Mouse (Mus musculus) ovary, adult 18-20 months (tissue): ENCODE results near the gene Nup133.

ENCODE experiments used
- DNase-seq: peaks from one replicate; pipeline ENCODE4 v3.0.0; 2022; ENCODE audit warnings: low spot score, mixed read lengths

The Nup133 gene

DNA sequence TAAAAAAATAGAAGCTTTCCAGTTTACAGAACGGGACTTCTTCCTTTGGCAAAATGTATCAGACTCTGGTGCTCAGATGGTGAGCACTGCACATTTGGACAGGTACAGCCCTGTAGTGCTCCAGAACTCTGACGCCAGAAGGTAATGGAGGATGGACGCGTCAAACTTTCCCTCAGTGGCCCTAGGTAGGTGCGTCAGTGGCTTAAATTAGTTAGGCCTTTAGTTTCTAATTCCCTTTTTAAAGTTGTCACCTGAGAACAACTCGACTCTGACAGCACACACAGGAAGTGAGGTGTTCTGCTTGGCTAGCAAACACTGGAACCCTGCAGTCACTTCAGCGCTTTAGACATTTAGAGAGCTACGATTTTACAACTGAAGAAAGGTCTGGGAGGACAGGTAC, 4.6 kb upstream of the Nup133 start:
- no peak for DNase-seq

DNA sequence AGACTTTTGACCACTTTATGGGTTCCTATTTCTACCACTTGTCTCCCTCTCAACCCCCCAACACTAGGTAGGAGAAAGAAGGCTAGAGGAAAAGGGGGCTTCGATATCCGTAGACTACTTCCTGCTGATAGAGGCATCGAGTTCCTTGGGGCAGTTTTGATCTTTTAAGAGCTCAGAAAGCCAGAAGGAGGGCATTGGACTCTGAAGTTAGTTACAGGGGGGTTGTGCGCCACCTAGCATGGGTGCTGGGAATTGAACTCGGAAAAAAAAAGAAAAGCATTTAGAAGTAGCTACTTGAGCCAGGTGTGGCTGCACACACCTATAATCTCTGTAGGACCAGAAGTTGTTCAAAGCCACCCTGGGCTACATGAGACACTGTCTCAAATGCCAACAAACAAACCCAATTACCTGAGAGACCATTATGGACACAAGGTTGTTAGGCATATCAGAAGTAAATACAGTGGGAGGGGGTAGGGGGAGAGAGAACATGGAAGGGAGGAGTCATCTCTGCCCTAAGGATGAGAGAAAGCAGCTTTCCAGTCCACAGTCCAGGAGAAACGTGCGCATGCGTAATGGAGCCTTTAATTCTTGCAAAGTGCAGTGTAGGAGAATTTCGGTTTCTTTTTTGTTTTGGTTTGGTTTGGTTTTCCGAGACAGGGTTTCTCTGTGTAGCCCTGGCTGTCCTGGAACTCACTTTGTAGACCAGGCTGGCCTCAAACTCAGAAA, 1.2 kb upstream of the Nup133 start:
- DNase-seq: peak; percentile 10

DNA sequence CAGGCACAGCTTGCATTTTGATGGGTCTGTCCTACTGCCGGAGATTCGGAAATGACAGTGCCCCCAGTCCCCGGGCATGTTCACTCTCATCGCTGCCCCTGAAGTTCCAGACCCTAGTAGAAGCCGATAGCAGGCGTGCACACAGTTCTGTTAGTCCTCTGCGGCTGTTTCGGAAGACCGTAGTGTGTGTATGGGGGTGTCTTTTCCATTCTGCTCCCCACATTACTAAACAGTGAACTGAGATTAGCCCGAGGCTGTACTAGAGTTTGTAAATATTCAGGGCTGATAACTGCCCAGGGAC, 571 bp upstream of the Nup133 start:
- DNase-seq: no peak

DNA sequence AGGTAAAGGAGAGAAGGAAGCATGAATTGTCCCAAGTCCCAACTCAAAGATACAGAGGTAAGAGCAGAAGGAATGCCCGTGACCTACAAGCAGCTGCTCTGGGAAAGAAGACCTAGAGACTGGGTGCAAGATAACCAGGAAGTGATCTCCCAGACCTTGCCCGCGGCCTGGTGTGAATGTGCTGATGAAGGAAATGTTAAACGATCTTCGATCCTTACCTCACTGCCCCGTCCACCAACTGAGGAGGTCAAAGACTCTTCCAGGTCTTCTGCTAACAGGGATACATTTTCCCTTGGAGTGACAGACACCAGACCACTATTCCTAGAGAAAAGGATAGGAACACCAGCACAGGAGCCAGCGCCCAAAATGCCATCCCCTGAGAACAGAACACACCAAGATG, 20.0 kb downstream of the Nup133 start:
- DNase-seq: no peak

DNA sequence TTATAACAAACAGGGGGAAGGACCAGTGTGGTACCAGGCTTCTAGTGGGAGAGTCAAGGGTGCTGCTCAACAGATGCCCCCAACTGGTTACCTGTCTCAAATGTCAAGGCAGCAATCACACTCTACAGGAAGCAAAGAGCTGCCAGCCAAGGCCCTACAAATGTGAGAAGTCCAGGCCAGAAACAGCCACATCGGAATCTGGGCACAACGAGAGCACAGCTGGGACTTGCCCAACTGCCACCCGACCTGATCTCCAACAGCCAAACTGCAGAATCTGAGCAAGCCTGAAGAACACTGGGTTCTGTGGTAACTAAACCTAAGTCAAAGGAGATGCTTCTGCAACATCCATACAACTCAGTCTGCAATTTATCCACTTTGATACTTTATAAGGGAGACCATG, 23.4 kb downstream of the Nup133 start:
- DNase-seq: no peak

DNA sequence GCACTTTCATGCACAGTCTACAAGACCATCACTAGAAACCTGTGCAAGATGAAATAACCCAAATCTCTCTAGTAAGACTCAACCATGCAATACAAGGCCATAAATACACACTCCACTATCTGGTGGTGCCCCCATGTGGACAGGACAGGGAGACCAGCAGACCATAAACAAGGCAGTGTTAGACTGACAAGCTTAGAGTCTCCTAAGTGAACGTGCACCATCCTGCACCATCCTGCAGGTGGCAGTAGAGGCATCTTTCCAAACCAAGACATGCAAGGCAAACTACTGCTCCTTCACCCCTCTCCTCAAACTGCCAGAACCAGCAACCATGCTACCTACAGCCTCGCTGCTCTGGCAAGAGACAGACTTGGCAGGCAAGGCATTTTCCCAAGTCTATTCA, 24.3 kb downstream of the Nup133 start:
- DNase-seq: peak; percentile 55

DNA sequence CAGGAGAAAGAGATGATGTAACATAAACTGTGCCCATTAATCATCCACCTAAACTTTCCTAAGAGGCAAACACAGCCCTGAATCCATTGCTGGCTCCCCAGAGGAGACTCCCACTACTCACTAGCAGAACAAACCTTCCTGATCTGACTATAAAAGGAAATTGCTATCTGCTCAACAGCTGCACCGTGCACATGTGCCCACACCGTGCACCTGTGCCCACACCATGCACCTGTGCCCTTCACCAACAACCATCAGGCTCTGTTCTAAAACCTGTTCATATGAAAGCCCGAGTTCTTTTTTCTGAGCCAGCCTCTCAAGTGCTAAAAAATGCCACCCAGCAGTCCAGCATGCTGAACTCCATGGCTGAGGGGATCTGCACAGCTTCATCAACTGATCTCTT, 34.4 kb downstream of the Nup133 start:
- DNase-seq: no peak

DNA sequence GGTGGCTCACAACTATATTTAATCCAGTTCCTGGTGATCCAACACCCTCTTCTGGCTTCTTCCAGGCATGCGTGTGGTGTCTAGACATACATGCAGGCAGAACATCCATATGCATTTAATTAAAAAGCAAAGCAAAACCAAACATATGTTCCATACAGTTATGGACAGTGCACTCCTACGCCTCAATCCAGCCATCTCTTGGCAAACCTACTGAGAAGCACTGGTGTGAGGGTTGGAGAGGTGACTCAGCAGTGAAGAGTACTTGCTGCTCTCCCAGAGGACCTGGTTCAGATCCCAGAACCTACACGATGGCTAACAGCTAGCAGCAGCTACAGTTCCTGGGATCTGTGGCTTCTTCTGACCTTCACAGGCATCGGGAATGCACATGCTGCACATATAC, 36.8 kb downstream of the Nup133 start:
- DNase-seq: no peak

DNA sequence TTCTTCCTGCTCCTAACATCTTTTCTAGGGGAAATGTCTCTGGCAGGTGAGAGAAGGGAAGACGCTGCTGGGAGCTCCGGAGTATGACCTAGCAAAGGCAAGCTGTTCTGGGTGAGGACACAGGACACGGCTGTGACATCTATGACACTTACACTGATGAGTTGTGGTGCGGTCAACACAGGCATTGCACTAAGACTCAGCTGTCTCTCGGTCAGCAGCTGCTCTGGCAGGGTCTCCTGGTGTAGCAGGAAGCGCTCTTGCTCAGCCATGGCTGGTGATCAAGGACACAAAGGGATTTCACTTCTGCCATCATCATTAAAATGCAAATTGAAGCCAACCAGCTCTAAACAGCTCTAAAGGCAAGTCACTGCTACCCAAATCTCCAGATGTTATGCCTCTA, 41.5 kb downstream of the Nup133 start:
- no peak for DNase-seq

DNA sequence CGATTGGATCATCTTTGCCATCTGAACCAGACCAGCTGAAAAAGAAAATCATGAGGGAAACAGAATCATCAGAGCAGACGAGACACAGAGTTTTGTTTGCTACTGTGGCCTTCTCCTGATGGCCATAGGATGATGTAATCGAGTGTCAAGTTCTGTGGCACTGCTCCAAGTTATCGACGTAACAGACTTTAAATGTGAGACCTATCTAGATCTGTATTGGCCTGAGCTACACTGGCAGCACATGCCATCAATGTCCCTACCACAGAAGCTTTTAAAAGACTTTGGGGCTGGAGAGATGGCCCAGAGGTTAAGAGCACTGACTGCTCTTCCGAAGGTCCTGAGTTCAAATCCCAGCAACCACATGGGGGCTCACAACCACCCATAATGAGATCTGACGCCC, 46.4 kb downstream of the Nup133 start:
- DNase-seq: no peak

DNA sequence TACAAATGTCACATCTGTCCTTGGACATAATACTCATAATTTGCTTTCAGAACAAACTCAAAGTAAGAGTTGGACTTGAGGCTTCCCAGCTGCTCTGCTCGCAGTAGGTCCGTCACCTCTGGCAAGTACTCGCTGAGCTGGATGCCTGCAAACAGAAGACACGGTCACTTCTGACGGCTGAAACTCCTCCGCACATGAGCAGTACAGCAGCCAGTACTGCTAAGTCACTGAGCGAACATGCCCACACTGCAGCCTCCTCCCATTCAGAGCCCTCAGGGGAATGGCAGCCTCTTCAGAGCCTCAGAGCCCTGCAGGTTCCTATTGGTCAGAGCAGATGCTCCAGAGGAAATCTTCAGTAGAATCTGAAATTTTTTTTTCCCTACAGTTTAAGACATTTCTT, 49.7 kb downstream of the Nup133 start:
- DNase-seq: no peak

DNA sequence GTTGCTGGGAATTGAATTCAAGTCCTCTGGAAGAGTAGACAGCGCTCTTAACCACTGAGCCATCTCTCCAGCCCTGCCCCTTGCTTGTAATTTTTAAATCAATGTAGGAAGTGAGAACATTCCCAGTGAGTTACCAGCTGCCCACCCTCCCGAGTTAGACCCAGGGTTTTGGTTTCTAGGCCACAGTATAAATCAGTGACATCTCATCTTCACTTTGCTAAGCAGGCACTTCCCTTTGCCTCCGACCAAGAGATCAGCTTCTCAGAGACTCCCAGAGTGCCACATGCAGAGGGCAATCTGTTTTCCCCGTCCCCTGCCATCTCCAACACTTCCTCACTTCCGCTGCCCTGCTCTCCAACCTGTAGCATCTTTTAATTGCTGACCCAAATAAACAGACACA, 50.5 kb downstream of the Nup133 start:
- no peak for DNase-seq

DNA sequence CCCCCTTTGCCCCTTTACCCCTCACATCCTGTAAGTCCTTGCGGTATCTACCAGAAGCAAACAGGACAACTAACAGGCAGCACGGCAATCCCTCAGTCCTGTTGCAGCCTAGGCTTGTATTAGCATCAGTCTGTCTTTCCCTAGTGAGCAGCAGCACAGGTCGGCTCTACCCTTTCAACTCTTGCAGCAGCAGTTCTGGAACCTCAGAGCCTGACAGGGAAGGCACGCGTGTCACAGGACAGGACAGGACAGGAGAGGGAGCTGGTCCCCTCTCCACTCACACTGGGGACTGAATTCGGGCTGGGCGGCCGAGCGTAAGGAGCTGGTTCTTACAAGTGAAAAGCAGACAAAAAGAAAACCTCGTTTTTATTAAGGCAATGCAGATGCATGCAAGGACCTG, 52.3 kb downstream of the Nup133 start:
- DNase-seq: no peak

DNA sequence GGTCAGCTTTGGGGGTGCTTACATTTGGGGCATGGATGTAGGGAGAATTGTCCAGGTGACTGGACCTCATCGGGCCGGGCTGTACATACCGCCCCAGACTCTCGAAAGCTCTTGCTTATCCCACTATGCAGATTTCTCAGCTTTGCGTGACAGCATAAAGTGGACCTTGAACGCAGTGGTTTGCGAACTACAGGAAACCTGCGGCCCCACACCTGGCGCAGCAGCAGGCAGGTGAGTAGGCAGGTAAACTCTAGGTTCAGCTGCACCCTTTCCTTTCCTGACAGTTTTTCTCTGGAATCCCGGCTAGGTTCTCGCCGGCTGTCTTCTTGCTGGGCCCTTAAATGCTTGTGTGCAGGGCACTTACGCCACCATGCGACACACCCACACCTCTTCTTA, 52.7 kb downstream of the Nup133 start:
- DNase-seq: no peak

DNA sequence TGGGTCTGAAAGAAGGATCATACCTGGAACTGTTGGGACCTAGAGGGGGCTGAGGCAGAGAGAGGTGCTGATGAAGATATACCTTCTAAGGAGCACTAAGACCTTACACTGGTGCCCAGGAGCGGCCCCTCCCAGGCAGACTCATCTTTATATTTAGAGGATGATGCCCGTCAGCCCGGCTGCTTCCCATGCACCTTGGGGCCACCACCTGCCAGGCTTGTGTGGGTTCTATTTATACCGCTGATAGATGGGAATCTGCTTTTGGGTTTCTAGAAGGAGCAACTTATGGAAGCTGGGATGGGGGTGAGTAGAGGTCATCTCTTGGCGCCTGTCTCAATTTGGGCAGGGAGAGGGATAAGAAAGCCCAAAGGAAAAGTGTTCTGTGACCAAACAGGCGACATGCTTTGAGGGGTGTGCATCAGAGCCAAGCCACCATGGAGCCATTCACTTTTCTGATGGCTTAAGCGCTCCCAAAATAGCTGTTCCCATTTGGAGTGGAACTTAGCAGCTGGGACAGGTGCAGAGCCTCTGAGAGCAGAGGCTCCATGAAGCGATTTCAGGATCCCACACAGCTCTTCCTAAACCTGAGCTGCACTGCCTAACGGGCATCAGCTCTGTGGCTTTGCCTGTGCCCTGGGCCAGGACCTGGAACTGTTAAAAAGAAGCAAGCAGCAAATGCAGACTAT, 53.2 kb downstream of the Nup133 start:
- DNase-seq: no peak

DNA sequence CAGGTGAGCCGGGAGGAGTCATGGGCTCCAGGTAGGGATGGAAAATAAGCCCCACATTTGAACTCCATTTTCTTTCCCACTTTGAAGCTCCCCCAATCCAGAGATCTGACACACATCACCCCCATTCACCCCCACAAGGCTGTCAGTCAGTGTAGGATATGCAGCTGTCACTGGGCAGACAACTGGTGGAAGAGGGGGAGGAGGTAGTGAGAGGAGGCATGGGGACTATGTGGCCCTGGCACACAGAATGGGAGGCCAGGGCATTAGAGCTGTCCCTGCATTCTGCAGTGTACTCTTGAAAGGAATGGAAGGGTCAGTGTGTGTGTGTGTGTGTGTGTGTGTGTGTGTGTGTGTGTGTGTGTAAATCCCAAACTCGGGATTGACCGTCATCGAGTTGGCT, 53.8 kb downstream of the Nup133 start:
- no peak for DNase-seq

DNA sequence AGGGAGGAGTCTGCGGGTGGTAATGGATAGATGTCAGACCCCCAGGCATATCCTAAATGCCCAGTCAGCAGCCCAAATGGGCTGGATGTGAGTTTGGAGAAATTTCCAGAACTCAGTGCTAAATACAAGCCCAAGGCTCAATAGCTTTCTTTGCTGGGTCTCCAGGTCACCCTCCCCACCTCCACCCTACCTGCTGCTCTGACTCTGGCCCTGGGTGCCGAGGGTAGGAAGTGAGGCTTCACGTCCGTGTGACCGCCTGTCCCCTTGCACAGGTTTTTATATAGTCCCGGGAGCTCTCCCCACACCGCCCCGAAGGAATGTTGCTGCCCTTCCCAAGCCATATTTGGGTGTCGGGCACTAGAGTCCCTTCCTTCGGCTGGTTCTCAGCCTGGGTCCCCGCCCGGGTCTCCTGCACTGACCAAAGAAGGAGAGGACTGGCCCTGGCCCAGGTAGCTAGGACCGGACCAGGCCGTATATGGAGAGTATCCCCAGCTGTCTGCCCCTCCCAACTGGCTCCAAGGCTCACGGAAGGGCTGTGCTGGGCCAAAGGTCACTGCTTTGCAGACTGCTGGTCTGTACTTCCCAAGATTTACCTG, 54.5 kb downstream of the Nup133 start, which contains the start of gene Acta1:
Gene Acta1 (minus strand): TSS at position 250 of the 596 bp plus-strand sequence.
- DNase-seq: no peak

DNA sequence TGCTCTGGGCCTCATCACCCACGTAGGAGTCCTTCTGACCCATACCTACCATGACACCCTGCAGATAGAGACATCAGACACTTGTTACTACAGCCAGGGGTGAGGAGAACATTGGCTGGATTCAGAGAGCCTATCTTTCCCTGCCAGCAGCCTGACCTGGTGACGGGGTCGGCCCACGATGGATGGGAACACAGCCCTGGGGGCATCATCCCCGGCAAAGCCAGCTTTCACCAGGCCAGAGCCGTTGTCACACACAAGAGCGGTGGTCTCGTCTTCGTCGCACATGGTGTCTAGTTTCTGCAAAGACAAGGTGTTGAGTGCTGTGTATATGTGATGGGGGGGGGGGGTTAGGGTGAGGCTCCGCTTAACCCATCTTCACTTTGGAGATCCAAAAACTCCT, 55.7 kb downstream of the Nup133 start:
- no peak for DNase-seq

DNA sequence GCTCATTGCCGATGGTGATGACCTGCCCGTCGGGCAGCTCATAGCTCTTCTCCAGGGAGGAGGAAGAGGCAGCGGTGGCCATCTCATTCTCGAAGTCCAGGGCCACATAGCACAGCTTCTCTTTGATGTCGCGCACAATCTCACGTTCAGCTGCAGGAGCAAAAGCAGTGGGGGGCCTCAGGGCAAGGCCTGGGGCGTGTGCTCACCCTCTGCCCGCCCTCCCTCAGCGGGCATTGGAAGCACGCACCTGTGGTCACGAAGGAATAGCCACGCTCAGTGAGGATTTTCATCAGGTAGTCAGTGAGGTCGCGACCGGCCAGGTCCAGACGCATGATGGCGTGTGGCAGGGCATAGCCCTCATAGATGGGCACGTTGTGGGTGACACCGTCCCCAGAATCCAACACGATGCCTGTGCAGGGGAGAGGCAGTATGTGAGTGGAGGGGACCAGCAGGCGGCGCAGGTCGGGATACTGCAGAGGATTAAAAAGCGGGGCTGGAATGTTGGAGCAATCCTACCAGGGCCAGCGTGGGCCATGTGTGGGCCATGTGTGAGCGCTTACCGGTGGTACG, 56.4 kb downstream of the Nup133 start:
- no peak for DNase-seq

DNA sequence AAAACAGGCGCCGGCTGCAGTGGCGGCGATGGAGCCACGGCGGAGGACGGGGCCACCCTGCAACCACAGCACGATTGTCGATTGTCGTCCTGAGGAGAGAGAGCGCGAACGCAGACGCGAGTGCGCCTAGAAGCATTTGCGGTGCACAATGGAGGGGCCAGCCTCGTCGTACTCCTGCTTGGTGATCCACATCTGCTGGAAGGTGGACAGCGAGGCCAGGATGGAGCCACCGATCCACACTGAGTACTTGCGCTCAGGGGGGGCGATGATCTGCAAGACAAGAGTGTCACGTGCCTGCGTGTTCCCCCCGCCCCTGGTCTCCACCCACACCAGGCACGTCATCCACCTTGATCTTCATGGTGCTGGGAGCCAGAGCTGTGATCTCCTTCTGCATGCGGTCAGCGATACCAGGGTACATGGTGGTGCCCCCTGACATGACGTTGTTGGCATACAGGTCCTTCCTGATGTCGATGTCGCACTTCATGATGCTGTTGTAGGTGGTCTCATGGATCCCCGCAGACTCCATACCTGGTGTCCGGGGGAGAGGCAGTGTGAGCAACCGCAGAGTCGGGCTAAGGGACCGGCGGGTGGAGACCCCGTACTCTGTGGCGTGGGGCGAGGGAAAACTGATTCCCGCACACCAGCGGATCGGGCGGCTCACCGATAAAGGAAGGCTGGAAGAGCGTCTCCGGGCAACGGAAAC, 57.0 kb downstream of the Nup133 start:
- no peak for DNase-seq

DNA sequence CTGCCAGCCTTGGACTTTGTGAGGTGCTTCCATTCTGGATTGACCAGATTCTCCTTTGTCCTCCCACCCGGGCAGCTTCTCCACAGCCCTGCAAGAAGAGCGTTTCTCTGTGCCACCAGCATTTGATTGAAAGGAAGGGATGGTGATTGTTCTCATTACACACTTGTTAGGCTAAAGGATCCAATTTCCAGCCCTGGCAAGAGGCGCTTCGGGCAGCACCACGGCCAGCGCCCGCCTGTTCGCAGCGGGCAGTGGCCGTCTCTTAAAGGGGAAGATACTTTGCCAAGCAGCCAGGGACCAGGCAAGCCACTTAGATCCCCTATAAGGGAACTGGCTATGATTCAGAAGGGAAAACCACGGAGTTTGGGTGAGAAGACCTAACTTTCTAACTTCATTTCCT, 57.8 kb downstream of the Nup133 start:
- no peak for DNase-seq

DNA sequence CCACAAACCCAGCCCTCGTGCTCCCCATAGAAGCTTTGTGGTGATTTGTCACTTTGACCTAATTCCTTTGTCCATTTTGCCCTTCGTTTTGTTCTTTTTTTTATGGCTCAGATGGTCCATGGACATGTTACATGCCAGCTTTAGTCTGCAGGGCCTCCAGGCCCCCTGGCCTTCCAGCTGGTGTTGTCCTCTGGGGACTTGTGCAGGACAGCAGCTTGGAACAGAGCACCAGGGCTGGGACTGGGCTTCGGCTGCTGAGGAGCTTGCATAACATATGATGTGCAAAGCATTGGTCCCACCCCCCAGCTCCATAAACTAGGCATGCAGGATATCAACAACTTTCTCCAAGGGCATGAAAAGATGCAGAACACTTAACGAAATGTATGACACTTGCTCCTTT, 59.3 kb downstream of the Nup133 start:
- no peak for DNase-seq

DNA sequence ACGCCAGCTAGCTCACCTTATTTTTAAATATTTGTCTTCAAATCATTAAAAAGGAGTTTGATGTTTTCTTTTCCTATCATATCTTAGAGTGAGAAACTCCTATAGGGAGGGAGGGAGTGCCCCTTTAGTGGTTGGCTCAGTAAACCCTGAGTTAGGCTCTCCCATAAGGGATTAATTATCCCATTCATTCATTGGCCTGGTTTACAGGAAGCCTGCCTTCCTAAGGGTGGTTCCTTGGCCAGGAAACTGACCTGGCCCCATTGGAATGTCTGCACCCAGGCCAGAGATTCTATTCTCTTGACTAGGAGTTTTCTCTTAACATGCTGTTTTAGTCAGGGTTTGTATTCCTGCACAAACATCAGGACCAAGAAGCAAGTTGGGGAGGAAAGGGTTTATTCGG, 61.1 kb downstream of the Nup133 start:
- no peak for DNase-seq
